Mouse (Mus musculus): ENCODE data around the gene Gprin2.

The Gprin2 gene

GRCm38 (mm10) chr14:34201231-34202035 lies at the start of gene Gprin2:
Gene Gprin2, minus strand, starts transcription at chr14:34201653.
- peak; percentile 43 for DNase-seq (ENCODE audit: inconsistent ontology term)

DNA sequence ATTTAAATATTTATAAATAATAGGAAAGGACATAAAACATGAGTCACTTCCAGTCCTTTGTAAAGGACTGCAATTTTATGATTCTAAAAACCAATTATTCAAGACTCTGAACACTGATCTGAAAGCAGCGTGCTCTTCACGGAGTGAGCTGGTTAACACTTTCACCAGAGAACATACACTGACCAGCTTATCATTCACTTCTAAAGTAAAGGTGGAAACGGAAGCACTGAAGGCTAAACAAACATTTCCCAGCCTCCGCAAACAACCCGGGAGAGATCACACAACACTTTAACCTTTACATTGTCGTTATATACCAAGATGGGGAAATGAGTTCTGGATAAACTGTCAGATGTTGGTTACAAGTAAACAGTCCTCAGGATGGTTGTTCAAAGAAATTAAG lies 39.2 kb upstream of the Gprin2 start:
- DNase-seq (ENCODE audit: inconsistent ontology term), result no peak

GRCm38 (mm10) chr14:34240263-34240662 lies 38.8 kb upstream of the Gprin2 start:
- DNase-seq (ENCODE audit: inconsistent ontology term), result no peak

- DNase-seq (ENCODE audit: inconsistent ontology term), result peak; percentile 74
These were observed 33.4 kb upstream of the Gprin2 start for GRCm38 (mm10) chr14:34234630-34235380.

DNA sequence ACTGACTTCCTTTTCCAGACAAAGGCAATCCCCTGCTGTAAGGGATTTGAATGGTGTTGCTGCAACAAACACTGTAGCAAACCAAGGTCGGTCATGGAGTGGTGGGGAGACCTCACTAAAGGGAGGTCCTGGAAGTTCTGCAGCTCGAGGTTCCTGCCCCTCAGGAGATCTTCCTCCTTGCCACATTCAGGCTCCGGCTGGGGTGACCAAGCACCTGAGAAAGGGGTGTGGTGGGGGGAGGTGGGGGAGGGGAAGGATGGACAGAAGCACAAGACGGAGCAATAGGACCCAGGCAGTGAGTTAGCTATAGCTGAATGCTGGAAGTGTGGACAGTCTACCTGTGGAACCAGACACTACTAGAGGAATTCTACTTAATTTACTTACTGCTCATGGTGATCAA lies 32.4 kb upstream of the Gprin2 start:
- DNase-seq (ENCODE audit: inconsistent ontology term), result no peak

DNA sequence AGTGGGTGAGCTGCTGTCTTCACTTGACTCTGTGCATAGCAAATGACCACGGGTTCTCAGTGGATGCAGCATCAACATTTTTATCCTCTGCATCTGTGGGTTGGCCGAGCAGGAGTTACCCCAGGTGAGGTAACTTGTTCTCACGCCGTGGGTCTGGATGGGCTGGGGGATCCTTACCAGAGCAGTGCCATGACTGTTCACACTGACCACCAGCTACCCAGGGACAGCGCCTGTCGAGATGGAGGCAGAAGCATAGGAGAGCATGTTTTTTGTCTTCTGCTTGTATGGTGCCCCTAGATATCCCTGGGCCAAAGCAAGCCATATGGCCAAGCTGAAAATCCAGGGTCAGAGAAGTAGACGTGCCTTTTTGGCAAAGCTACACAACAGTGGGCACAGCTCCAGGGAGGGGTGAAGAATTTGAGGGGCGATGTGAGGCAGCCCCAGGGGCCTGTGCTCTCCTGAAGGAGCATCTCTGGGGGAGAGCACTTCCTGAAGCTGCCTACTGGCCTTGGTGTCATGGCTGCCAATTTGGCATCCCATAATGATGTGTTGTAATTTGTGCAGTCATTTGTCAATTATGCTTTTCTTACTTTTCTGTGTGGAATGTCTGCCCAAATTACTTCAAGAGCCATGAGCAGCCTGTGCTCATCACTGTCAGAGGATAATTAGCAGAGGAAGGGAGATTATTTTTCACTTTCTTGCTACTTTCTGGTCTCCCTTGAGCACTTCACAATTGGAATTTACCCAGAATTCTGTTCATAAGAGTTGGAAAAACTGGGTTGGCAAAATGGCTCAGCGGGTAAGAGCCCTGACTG lies 31.6 kb upstream of the Gprin2 start:
- DNase-seq (ENCODE audit: inconsistent ontology term), result peak; percentile 93

DNA sequence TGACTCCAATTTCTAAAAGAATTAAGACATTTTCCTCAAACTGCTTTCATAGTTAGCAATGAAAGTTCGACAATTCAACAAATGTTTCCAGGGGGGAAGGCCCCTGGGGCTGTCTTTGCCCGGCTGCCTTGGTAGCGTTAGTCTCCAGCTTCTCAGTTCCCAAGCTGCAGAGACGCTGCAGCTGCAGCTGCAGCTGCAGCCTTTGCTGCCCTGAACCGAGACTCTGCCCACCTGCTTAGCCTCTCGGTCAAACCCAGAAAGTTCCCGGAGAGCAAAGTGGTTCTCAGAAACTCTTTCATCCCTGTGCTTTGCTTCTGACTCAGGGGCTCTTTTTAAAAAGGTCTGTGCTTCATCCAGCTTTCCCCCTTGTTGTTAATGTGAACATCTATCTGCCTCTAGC lies 30.9 kb upstream of the Gprin2 start:
- DNase-seq (ENCODE audit: inconsistent ontology term), result peak; percentile 14

DNA sequence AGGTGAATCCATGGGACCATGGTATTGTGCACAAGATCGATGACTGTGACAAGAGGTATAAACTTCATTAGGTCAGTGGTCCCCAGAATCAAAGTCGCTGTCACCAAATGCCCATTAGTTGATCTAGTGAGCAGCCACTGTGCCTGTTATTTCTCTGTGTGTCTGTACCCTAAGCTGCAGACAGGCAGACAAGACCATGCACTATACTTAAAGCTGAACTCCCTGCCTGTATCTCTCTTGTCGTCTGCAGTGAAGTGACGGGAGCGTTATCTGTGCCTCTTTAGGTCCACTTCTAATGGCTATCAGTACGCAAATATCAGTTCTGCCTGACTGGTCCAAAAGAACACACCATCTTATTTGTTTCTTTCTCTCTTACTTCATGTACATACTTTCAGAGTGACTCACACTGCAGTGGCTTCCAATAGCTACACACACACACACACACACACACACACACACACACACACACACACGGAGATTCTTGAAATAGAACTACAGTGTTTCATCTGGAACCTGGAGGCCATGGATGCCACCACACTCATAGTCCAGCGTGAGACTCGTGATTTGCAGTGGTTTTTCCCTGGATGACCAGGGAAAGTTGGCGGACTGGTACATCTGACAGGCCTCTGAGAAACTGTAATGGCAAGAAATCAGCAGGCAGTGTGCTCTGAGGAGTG lies 27.5 kb upstream of the Gprin2 start:
- DNase-seq (ENCODE audit: inconsistent ontology term), result peak; percentile 90

GRCm38 (mm10) chr14:34227981-34228380 lies 26.5 kb upstream of the Gprin2 start:
- no peak for DNase-seq (ENCODE audit: inconsistent ontology term)

- peak; percentile 81 for DNase-seq (ENCODE audit: inconsistent ontology term)
These were observed 25.1 kb upstream of the Gprin2 start for GRCm38 (mm10) chr14:34226566-34226965.

DNA sequence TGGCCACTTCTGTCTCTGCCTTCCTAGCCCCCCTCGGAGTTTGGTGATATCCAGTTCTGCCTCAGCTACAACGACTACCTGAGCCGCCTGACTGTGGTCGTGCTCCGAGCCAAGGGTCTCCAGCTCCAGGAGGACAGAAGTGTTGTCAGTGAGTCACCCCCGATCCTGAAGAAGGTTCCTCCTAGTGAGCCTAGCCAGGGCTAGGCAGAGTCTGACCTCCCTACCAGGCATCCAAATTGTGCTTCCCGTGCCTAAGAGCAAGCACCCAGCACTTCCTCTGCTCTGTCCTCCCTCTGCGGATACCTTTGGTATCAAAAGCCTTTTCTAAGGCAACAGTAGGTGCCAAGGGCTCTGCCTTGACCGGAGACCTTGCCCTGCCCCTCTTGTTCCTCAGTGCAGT lies 24.5 kb upstream of the Gprin2 start:
- DNase-seq (ENCODE audit: inconsistent ontology term), result no peak

GRCm38 (mm10) chr14:34223362-34223898 lies 22.0 kb upstream of the Gprin2 start:
- no peak for DNase-seq (ENCODE audit: inconsistent ontology term)

- DNase-seq (ENCODE audit: inconsistent ontology term), result peak; percentile 77
These were observed 20.1 kb upstream of the Gprin2 start for GRCm38 (mm10) chr14:34221416-34222077.

DNA sequence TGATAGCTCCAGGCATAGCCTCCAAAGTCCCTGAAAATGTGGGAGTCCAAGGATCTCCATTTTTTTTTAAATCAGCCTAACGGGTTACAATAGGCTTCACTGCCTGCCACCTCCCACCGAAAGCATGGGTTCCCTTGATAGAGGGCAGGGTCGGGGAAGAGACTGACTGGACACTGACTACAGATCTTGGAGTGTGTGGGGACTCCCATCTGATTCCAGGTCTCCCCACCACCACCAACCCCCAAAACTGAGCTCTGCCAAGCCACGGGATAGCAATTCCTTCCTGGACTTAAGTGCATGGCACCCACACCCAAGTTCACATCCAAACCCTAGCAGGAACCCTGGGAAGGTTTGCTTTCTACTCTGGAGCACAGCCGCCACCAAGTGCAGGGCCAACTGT lies 19.0 kb upstream of the Gprin2 start:
- no peak for DNase-seq (ENCODE audit: inconsistent ontology term)

DNA sequence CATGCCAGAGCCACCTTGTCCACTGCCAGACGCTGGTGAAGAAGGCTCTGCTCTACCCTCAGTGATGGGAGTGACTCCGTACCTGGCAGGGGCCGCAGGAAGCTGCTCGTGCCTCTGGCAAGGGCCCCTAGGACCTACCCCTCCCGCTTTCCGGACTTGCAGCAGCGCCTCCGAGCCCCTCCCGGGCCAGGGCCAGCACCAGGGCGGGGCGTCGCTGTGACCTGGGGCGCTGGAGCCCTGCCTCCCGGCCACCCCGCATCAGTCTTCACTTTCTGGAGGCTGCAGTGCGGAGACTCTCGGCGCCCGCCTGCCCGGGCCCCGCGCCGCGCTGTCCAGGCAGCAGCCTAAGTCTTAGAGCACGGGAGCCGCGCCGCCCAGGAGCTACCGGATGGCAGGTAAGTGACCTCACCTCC lies 18.3 kb upstream of the Gprin2 start:
- peak; percentile 27 for DNase-seq (ENCODE audit: inconsistent ontology term)

DNA sequence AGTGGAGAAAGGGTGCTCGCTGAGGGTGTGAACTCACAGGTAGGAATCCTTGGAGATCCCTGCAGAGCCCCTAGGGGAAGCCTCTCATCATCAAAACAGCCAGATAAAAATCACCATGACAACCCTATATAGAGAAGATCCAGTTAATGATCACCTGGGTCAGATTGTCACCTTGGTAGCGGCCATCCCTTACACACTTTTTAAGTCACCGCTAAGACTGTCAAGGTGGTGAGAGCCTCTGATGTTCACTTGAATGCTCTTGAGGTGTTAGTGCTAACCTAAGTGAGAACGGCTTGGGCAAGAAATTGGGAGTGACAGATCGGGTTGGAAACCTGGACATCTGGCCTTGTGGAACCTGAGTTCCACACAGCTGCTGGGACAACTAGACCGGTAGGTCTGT lies 17.8 kb upstream of the Gprin2 start, which contains the start of gene Syt15:
Gene Syt15, plus strand, starts transcription at position 301 of the 400 bp plus-strand sequence.
- no peak for DNase-seq (ENCODE audit: inconsistent ontology term)

- peak; percentile 27 for DNase-seq (ENCODE audit: inconsistent ontology term)
These were observed 14.1 kb upstream of the Gprin2 start for GRCm38 (mm10) chr14:34215451-34216127.

- no peak for DNase-seq (ENCODE audit: inconsistent ontology term)
These were observed 8.5 kb upstream of the Gprin2 start for GRCm38 (mm10) chr14:34209942-34210341.

GRCm38 (mm10) chr14:34209080-34209479 lies 7.6 kb upstream of the Gprin2 start:
- DNase-seq (ENCODE audit: inconsistent ontology term), result no peak

DNA sequence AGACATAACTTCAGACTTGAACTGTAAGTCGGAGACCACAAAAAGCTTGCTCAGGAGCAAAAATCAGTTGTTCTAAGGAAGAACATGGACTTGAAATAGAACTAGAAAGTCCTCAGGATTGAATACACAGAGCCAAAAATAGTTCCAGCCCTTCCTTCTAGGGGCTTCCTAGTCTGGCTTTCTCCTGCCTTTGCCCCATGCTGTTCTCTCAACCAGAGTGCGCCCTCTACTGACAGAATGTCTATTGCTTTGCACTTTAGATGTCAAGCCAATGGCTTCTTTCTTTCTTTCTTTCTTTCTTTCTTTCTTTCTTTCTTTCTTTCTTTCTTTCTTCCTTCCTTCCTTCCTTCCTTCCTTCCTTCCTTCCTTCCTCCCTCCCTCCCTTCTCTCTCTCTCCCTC lies 7.2 kb upstream of the Gprin2 start:
- DNase-seq (ENCODE audit: inconsistent ontology term), result no peak
